Mouse (Mus musculus) c-Kit-negative CD71-positive TER-119-positive erythroid progenitor cells, embryonic 14.5 days (primary cell): ENCODE data around the gene Dhx34.
A peak's percentile ranks its signal among the peaks of the same experiment; 100 is the strongest.
"Not testable (repeated sequence)": the region's sequence is repeated elsewhere in the genome, so short reads cannot be mapped to it uniquely, and the experiment has no call there.

ENCODE experiments used
- DNase-seq: peaks from one replicate; pipeline ENCODE4 v3.0.0-alpha.2; 2013; ENCODE audit warnings: low read depth, low spot score

Gene Dhx34

GRCm38 (mm10) chr7:16221582-16222272 is at the start of gene Dhx34:
TSS of gene Dhx34 (minus strand) at chr7:16222037.
- peak; percentile 96 for DNase-seq

GRCm38 (mm10) chr7:16271139-16271538 is 49.3 kb upstream of the Dhx34 start:
- DNase-seq, result no peak

- not testable (repeated sequence) for DNase-seq
Observed at GRCm38 (mm10) chr7:16266593-16266992, 44.8 kb upstream of the Dhx34 start.

- DNase-seq, result no peak
Observed at GRCm38 (mm10) chr7:16265856-16266255, 44.0 kb upstream of the Dhx34 start.

GRCm38 (mm10) chr7:16263843-16264242 is 42.0 kb upstream of the Dhx34 start:
- DNase-seq, result no peak

GRCm38 (mm10) chr7:16263015-16263787 is 41.4 kb upstream of the Dhx34 start:
- peak; percentile 70 for DNase-seq

GRCm38 (mm10) chr7:16261097-16261496 is 39.3 kb upstream of the Dhx34 start:
- no peak for DNase-seq

- DNase-seq, result no peak
Observed at GRCm38 (mm10) chr7:16259110-16259590, 37.3 kb upstream of the Dhx34 start, which contains the start of gene C5ar1. TSS of gene C5ar1 (minus strand) at chr7:16259540.

- no peak for DNase-seq
Observed at GRCm38 (mm10) chr7:16257830-16258229, 36.0 kb upstream of the Dhx34 start.

GRCm38 (mm10) chr7:16255963-16256362 is 34.1 kb upstream of the Dhx34 start:
- DNase-seq, result not testable (repeated sequence)

- DNase-seq, result no peak
Observed at GRCm38 (mm10) chr7:16254195-16254594, 32.4 kb upstream of the Dhx34 start.

GRCm38 (mm10) chr7:16250687-16251086 is 28.9 kb upstream of the Dhx34 start:
- no peak for DNase-seq

- no peak for DNase-seq
Observed at GRCm38 (mm10) chr7:16245958-16246357, 24.1 kb upstream of the Dhx34 start.

GRCm38 (mm10) chr7:16244067-16244466 is 22.2 kb upstream of the Dhx34 start, which contains the start of gene C5ar2:
TSS of gene C5ar2 (minus strand) at chr7:16244154.
- no peak for DNase-seq

GRCm38 (mm10) chr7:16242198-16242597 is 20.4 kb upstream of the Dhx34 start:
- DNase-seq, result no peak

- DNase-seq, result no peak
Observed at GRCm38 (mm10) chr7:16241787-16242186, 19.9 kb upstream of the Dhx34 start.

- no peak for DNase-seq
Observed at GRCm38 (mm10) chr7:16240978-16241303, 19.1 kb upstream of the Dhx34 start.

- peak; percentile 41 for DNase-seq
Observed at GRCm38 (mm10) chr7:16240281-16240977, 18.6 kb upstream of the Dhx34 start.

GRCm38 (mm10) chr7:16239554-16239997 is 17.7 kb upstream of the Dhx34 start:
- DNase-seq, result no peak

- no peak for DNase-seq
Observed at GRCm38 (mm10) chr7:16229869-16230268, 8.0 kb upstream of the Dhx34 start.

GRCm38 (mm10) chr7:16213986-16214385 is 7.9 kb downstream of the Dhx34 start:
- DNase-seq, result no peak

- no peak for DNase-seq
Observed at GRCm38 (mm10) chr7:16213196-16213595, 8.6 kb downstream of the Dhx34 start.
